Mouse (Mus musculus): ENCODE data around the gene 1700028K03Rik. TPM values are rescaled to one million over a fixed set of nuclear protein-coding genes. Genes with fewer than 3 reads are reported as not detected.

Gene 1700028K03Rik
- polyA plus RNA-seq (2015; fragmentation: Nextera tagmentation; extraction: Ambion mirVana) = 0.05 and 0.19 TPM in 2 replicates

GRCm38 (mm10) chr5:107534581-107534980 lies at the start of gene 1700028K03Rik:
Gene 1700028K03Rik, plus strand, starts transcription at chr5:107534709.
- Histone ChIP-seq H3K9me3 (replicated peaks; ENCODE audit: low read length) (no peaks in the 10 kb centered on the region), H3K27ac (no peak within 1 kb of the TSS), H3K4me2 (ENCODE audit: low read length) (no peak within 1 kb of the TSS), H3K4me3 (replicated peaks; ENCODE audit: low read depth, low read length) (no peak within 1 kb of the TSS), H3K9ac (ENCODE audit: low read depth, low read length) (no peak within 1 kb of the TSS), H3K4me1 (replicated peaks; ENCODE audit: insufficient read depth, low read length) (no peaks in the 10 kb centered on the region), H3K36me3 (ENCODE audit: insufficient read depth, low read length) (no peaks in the 10 kb centered on the region), H3K27me3 (ENCODE audit: insufficient read depth, low read length) (no peaks in the 10 kb centered on the region)
- TF ChIP-seq CTCF (IDR thresholded peaks at IDR 0.05; ENCODE audit: low read depth) = no peak
- 73% methylated on average over 15 of the region's 15 CpGs for WGBS
- no peak for ATAC-seq (replicated peaks; ENCODE audit: low FRiP score, low read depth)
- DNase-seq (ENCODE audit: low spot score) = no peak

GRCm38 (mm10) chr5:107488996-107489395 lies 45.5 kb upstream of the 1700028K03Rik start:
- H3K4me3 ChIP-seq (replicated peaks; ENCODE audit: low read depth, low read length) = no peak overlapping the region
- DNase-seq (ENCODE audit: low spot score) (no peak), ATAC-seq (replicated peaks; ENCODE audit: low FRiP score, low read depth) (no peak)
- no peak overlapping the region for H3K4me2 ChIP-seq (ENCODE audit: low read length)
- H3K9ac ChIP-seq (ENCODE audit: low read depth, low read length) = no peak overlapping the region
- TF ChIP-seq CTCF (IDR thresholded peaks at IDR 0.05; ENCODE audit: low read depth) = no peak
- WGBS = 63% methylated on average over 4 of the region's 4 CpGs
- H3K27ac ChIP-seq = no peak overlapping the region
- H3K36me3 ChIP-seq (ENCODE audit: insufficient read depth, low read length) = no peaks in the 10 kb centered on the region; the same call in 1 of the 2 replicates
- H3K27me3 ChIP-seq (ENCODE audit: insufficient read depth, low read length) = no peaks in the 10 kb centered on the region
- H3K4me1 ChIP-seq (replicated peaks; ENCODE audit: insufficient read depth, low read length) = no peaks in the 10 kb centered on the region
- H3K9me3 ChIP-seq (replicated peaks; ENCODE audit: low read length) = no peaks in the 10 kb centered on the region

GRCm38 (mm10) chr5:107491036-107491435 lies 43.5 kb upstream of the 1700028K03Rik start:
- 60% methylated on average over 9 of the region's 9 CpGs for WGBS
- ATAC-seq (replicated peaks; ENCODE audit: low FRiP score, low read depth) (no peak), DNase-seq (ENCODE audit: low spot score) (no peak)
- Histone ChIP-seq H3K4me3 (replicated peaks; ENCODE audit: low read depth, low read length) (no peak overlapping the region), H3K9me3 (replicated peaks; ENCODE audit: low read length) (no peaks in the 10 kb centered on the region), H3K27ac (no peak overlapping the region), H3K36me3 (ENCODE audit: insufficient read depth, low read length) (no peaks in the 10 kb centered on the region; the same call in 1 of the 2 replicates), H3K4me1 (replicated peaks; ENCODE audit: insufficient read depth, low read length) (no peaks in the 10 kb centered on the region), H3K27me3 (ENCODE audit: insufficient read depth, low read length) (no peaks in the 10 kb centered on the region), H3K4me2 (ENCODE audit: low read length) (no peak overlapping the region), H3K9ac (ENCODE audit: low read depth, low read length) (no peak overlapping the region)
- no peak for TF ChIP-seq CTCF (IDR thresholded peaks at IDR 0.05; ENCODE audit: low read depth)

GRCm38 (mm10) chr5:107492471-107492870 lies 42.0 kb upstream of the 1700028K03Rik start:
- TF ChIP-seq CTCF (IDR thresholded peaks at IDR 0.05; ENCODE audit: low read depth) = no peak
- no peaks in the 10 kb centered on the region for H3K9me3 ChIP-seq (replicated peaks; ENCODE audit: low read length)
- H3K27me3 ChIP-seq (ENCODE audit: insufficient read depth, low read length) = no peaks in the 10 kb centered on the region
- H3K9ac ChIP-seq (ENCODE audit: low read depth, low read length) = no peak overlapping the region
- no peak for DNase-seq (ENCODE audit: low spot score)
- 93% methylated on average over 2 of the region's 2 CpGs for WGBS
- H3K4me3 ChIP-seq (replicated peaks; ENCODE audit: low read depth, low read length) = no peak overlapping the region
- no peaks in the 10 kb centered on the region; the same call in 1 of the 2 replicates for H3K36me3 ChIP-seq (ENCODE audit: insufficient read depth, low read length)
- no peaks in the 10 kb centered on the region for H3K4me1 ChIP-seq (replicated peaks; ENCODE audit: insufficient read depth, low read length)
- H3K27ac ChIP-seq = no peak overlapping the region
- no peak for ATAC-seq (replicated peaks; ENCODE audit: low FRiP score, low read depth)
- H3K4me2 ChIP-seq (ENCODE audit: low read length) = no peak overlapping the region

- no peak for DNase-seq (ENCODE audit: low spot score)
These were observed 39.8 kb upstream of the 1700028K03Rik start for GRCm38 (mm10) chr5:107494759-107495158.

GRCm38 (mm10) chr5:107496047-107496446 lies 38.5 kb upstream of the 1700028K03Rik start:
- H3K4me3 ChIP-seq (replicated peaks; ENCODE audit: low read depth, low read length) = no peak overlapping the region
- WGBS = 93% methylated on average over 2 of the region's 2 CpGs
- H3K9me3 ChIP-seq (replicated peaks; ENCODE audit: low read length) = no peaks in the 10 kb centered on the region
- H3K36me3 ChIP-seq (ENCODE audit: insufficient read depth, low read length) = no peaks in the 10 kb centered on the region; the same call in 1 of the 2 replicates
- no peaks in the 10 kb centered on the region for H3K4me1 ChIP-seq (replicated peaks; ENCODE audit: insufficient read depth, low read length)
- no peak overlapping the region for H3K27ac ChIP-seq
- DNase-seq (ENCODE audit: low spot score) (no peak), ATAC-seq (replicated peaks; ENCODE audit: low FRiP score, low read depth) (no peak)
- H3K9ac ChIP-seq (ENCODE audit: low read depth, low read length) = no peak overlapping the region
- H3K4me2 ChIP-seq (ENCODE audit: low read length) = no peak overlapping the region
- no peaks in the 10 kb centered on the region for H3K27me3 ChIP-seq (ENCODE audit: insufficient read depth, low read length)
- no peak for TF ChIP-seq CTCF (IDR thresholded peaks at IDR 0.05; ENCODE audit: low read depth)

More at GRCm38 (mm10) chr5:107494759-107495158, 39.8 kb upstream of the 1700028K03Rik start:
- TF ChIP-seq CTCF (IDR thresholded peaks at IDR 0.05; ENCODE audit: low read depth) = peak; percentile 26; the same call in 1 of the 2 replicates
- Histone ChIP-seq H3K9me3 (replicated peaks; ENCODE audit: low read length) (no peaks in the 10 kb centered on the region), H3K9ac (ENCODE audit: low read depth, low read length) (no peak overlapping the region), H3K27ac (no peak overlapping the region), H3K27me3 (ENCODE audit: insufficient read depth, low read length) (no peaks in the 10 kb centered on the region), H3K4me1 (replicated peaks; ENCODE audit: insufficient read depth, low read length) (no peaks in the 10 kb centered on the region), H3K4me3 (replicated peaks; ENCODE audit: low read depth, low read length) (no peak overlapping the region), H3K4me2 (ENCODE audit: low read length) (no peak overlapping the region), H3K36me3 (ENCODE audit: insufficient read depth, low read length) (no peaks in the 10 kb centered on the region; the same call in 1 of the 2 replicates)
- WGBS = 95% methylated on average over 5 of the region's 5 CpGs
- no peak for ATAC-seq (replicated peaks; ENCODE audit: low FRiP score, low read depth)

Data from kidney, postnatal 0 days (tissue).